Mouse (Mus musculus) gastrocnemius, postnatal 14 days (tissue): Measurements from ENCODE around the gene Kctd6. TPM values are rescaled to one million over a fixed set of nuclear protein-coding genes. Genes with fewer than 3 reads are reported as not detected.
"Not testable (repeated sequence)": the region's sequence is repeated elsewhere in the genome, so short reads cannot be mapped to it uniquely, and the experiment has no call there.

ENCODE experiments used
- DNase-seq: peaks from one replicate; pipeline ENCODE4 v3.0.0; 2021; ENCODE audit warnings: mixed read lengths
- intact Hi-C: fragments of 180-260 bp; cut with DNase I; formaldehyde crosslinking; loops from one replicate; pipeline ENCODE4 v1.15.1; 2025; ENCODE audit warnings: low total_unique reads
- long read RNA-seq, 2 experiments: library from polyadenylated mRNA; stranded (forward); transcript quantifications; one replicate each; pipeline ENCODE4 v2.0.0; 2021
- total RNA-seq, 2 experiments: library from RNA; stranded (reverse); gene quantifications; 2 replicates each; pipeline ENCODE4 v1.2.3; 2021

Kctd6 gene
- 1 to 10 TPM; 6.6 to 7.4 TPM for total RNA-seq
- long read RNA-seq, experiment 1, transcript Kctd6-201 (3 exons, 1,650 nt) = major isoform, 17 of 18 reads
- long read RNA-seq, experiment 1, partial matches to known transcripts = 1 of 18 reads
- long read RNA-seq, experiment 1, other reads (novel, unspliced or antisense) = 0 of 18 reads
- long read RNA-seq, experiment 2, transcript Kctd6-201 (3 exons, 1,650 nt) = major isoform, 11 of 13 reads
- long read RNA-seq, experiment 2, partial matches to known transcripts = 1 of 13 reads
- long read RNA-seq, experiment 2, other reads (novel, unspliced or antisense) = 1 of 13 reads

GRCm38 (mm10) chr14:8213803-8214224 is at the start of gene Kctd6:
Kctd6 (plus strand) TSS chr14:8214140.
- intact Hi-C loops = no loop called here
- DNase-seq = peak; percentile 100

GRCm38 (mm10) chr14:8164463-8164862 is 49.5 kb upstream of the Kctd6 start:
- intact Hi-C loops = no loop called here
- DNase-seq = no peak

- intact Hi-C loops = no loop called here
- peak; percentile 99 for DNase-seq
Measured at GRCm38 (mm10) chr14:8172507-8173410, 41.2 kb upstream of the Kctd6 start, which contains the start of gene Pdhb. Pdhb (minus strand) TSS chr14:8173025.

- DNase-seq = not testable (repeated sequence)
Measured at GRCm38 (mm10) chr14:8173542-8174250, 40.2 kb upstream of the Kctd6 start.

DNA sequence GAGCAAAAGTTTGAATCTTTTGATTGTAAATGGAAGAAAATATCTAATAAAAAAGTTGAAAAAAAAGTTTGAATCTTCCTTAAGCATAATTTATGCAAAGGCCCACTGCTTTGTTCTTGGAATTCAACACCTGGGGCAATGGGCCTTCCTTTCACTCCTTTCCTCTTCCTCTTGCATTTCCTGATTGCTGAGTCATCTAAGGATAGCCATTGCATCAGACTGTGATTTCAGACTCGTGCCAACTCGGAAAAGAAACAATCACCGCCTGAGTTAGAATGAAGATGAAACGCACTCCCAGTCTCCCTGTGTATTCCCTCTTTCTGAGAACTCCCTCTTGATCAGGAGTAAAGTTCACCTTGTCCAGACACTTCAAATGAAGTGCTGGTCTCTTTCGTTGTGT is 39.3 kb upstream of the Kctd6 start:
- intact Hi-C loops = no loop called here
- no peak for DNase-seq

More at GRCm38 (mm10) chr14:8173542-8174250, 40.2 kb upstream of the Kctd6 start:
- intact Hi-C loops = not testable (repeated sequence)

GRCm38 (mm10) chr14:8176251-8176650 is 37.7 kb upstream of the Kctd6 start:
- intact Hi-C loops = no loop called here
- DNase-seq = no peak

DNA sequence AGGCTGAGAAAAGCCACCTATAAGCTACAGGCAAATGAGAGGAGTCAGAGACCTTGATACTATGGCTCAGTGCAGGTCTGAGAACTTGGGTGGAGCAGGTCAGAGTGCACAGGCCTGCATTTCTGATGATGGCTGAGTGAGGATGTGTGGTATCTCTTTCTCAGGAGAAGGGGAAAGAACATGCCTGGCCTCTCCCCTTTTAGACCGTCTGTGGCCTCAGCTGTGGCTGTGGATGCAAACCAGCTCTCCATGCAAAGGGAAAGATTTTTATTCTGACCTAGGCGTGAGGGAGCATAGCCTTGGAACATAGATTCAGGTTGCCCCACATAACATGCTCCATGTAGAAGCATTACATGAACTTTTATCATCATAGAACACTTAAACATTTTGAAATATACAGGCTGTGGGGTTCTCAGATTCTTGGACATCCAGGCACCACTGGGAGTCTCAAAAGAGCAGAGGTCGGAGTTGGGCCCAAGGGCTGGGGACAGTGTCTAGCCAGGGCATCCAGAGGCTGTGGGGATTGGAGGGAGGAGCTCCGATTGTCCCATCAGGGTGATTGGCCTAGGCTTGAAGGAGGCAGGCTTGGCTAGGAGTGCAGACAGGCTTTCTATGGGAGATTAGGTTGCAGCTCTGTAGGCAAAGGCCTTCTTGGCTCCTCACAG is 33.4 kb upstream of the Kctd6 start:
- no peak for DNase-seq
- intact Hi-C loops = no loop called here

- DNase-seq = no peak
- intact Hi-C loops = no loop called here
Measured at GRCm38 (mm10) chr14:8183330-8183729, 30.6 kb upstream of the Kctd6 start.

GRCm38 (mm10) chr14:8186278-8187045 is 27.5 kb upstream of the Kctd6 start:
- DNase-seq = no peak
- intact Hi-C loops = no loop called here

GRCm38 (mm10) chr14:8190556-8190955 is 23.4 kb upstream of the Kctd6 start:
- intact Hi-C loops = no loop called here
- DNase-seq = no peak

GRCm38 (mm10) chr14:8191331-8191965 is 22.5 kb upstream of the Kctd6 start:
- no peak for DNase-seq
- intact Hi-C loops = no loop called here

DNA sequence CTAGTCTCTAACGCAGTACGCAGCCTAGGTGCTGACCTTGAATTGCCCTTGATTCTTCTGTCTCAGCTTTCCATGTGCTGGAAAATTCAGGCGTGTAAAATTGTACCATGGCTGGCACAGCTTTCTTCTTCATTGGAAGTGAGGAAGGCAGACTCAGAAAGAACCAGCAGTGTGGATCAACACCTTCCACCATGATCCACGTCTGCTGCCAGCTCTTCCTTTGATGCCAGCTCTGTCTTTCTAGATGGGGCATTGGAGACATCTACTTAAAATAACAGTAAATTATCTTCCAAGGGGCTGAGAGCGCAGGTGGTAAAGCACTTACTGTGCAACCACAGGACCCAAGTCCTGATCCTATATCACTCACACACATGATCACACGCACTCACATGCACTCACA is 21.2 kb upstream of the Kctd6 start:
- no peak for DNase-seq
- intact Hi-C loops = no loop called here

DNA sequence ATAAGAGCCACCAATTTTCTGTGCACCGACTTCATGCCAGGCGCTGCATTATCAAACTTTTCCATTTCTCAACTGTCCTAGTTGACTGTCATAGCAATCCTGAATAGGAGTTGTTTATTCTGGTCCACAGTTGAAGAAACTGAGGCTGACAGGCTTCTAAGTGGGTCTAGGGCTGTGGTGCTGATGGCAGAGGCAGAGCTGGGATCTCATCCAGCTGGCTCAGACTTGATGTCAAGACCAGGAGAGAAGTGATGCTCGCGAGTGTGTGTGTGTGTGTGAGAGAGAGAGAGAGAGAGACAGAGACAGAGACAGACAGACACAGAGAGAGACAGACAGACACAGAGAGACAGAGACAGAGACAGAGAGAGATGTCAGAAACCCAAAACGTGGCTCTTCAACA is 13.2 kb upstream of the Kctd6 start:
- no peak for DNase-seq

DNA sequence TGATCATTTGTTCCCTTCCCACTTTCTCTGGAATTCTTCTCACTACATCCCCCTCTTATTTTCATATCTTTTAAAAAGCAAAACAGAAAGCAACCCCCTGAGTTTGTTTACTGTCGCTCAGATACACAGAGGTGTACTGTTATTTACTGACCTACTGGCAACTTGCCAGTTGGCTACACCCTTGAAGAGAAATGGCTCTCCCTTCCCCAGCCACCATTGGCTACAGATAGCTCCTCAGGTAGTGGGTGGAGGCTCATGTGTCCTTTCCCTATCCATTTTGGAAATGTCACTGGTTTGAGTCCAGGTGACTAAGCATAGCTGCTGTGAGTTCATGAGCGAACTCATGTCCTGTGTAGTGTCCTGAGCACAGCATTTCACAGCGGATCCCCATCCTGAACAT is 12.2 kb upstream of the Kctd6 start:
- intact Hi-C loops = no loop called here
- no peak for DNase-seq

More for the DNA sequence above, 13.2 kb upstream of the Kctd6 start:
- intact Hi-C loops = no loop called here

- DNase-seq = no peak
- intact Hi-C loops = no loop called here
Measured at GRCm38 (mm10) chr14:8206179-8206910, 7.6 kb upstream of the Kctd6 start.

- intact Hi-C loops = no loop called here
- DNase-seq = no peak
Measured at GRCm38 (mm10) chr14:8207105-8207504, 6.8 kb upstream of the Kctd6 start.

DNA sequence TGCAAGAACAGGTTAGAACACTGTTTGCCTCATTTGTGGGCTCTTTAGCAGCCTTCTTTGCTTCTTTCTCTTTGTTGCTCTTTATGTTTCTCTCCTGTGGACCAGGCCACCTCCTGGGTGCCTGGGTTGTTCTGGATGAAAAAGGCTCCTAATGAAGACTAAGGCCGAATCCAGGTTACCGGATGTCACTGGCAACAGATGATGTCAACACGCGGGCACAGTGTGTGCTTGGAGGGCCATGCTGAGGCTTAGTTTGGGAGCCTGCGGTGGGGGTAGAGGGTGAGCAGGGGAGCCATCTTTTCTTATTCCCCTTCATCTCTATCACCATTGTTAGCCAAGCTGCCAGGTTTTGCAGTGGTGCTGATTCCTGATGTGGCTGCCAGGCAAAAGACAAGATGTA is 6.4 kb upstream of the Kctd6 start:
- intact Hi-C loops = no loop called here
- DNase-seq = no peak

DNA sequence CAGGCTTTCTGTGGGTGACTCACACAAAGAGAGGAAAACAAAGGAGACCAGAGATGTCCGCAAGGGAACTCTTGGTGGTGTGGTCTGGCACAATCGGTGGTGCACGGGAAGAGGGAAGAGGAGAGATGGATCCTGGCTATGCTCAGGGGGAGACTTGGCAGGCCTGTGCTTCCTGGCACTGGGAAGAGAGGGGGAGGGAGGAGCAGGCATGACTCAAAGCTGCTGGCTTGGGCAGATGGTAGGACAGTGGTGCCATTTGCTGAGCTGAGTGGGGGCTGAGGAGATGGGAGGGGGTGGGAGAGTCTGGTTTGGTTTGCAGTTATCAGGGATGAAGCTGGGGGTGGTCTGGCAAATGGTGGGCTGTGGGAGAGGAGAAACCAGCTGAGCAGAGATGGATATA is 5.1 kb upstream of the Kctd6 start:
- intact Hi-C loops = no loop called here

More for the DNA sequence above, 5.1 kb upstream of the Kctd6 start:
- DNase-seq = no peak
